Mouse (Mus musculus): ENCODE results near the gene Auts2.

The Auts2 gene

DNA sequence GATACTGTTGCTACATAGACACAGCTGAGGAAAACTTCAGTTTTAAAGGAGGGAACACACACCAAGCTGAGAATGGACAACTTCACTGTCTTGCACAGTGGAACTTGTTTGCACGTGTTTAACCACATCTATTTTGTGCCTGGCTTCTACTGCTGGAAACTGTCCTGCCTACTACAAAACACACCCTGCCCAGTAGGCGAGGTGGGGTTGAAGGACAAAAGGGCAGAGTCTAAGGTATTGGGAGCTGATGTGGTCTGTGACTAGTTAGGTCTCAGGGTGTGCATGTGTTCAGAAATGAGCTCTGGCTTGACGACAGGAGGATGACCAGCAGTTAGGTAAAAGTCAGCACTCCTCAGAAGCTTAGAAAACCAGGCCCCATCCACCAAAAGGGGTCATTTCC lies 636.8 kb downstream of the Auts2 start:
- no peak for DNase-seq (ENCODE audit: low read depth)

DNA sequence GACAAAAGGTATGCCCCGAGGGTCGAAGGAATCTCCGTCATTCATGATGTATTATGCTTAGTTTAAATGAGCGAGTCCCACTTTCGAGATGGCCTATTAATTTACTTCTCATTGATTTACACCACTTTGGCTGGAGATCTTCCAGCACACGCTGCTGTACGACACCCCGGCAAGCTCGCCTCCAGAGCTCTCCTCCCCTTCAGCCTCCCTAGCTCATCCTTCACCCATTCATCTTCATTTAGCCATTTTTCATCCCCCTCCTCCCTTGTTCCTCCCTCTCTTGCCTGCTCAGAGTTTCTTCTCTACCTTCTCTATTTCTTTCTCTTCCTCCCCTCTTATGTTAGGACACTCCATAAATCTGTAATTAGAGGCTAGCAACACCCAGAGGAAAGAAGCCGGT lies 638.7 kb downstream of the Auts2 start:
- DNase-seq (ENCODE audit: low read depth), result no peak

- DNase-seq (ENCODE audit: low read depth), result no peak
Measured at GRCm38 (mm10) chr5:131898048-131898638, 645.0 kb downstream of the Auts2 start.

DNA sequence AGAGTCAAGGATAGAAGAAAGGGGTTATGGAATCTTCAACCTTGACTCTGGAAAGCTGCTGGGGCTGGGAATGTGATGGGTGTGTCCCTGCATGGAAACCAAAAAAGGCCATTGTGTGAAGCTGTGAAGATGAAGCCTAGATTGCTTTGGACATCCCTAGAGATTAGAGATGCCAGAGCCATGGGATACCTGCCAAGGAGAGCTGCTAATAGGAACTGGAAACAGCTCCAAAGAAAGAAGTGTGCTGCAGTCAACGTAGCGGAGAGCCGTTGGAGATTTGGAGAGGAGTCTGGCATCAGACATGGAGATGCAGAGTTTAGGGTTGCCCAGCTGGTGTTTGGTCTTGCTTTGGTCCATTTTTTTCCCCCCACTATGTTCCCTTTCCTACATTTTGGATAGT lies 656.5 kb downstream of the Auts2 start:
- DNase-seq (ENCODE audit: low read depth), result no peak

DNA sequence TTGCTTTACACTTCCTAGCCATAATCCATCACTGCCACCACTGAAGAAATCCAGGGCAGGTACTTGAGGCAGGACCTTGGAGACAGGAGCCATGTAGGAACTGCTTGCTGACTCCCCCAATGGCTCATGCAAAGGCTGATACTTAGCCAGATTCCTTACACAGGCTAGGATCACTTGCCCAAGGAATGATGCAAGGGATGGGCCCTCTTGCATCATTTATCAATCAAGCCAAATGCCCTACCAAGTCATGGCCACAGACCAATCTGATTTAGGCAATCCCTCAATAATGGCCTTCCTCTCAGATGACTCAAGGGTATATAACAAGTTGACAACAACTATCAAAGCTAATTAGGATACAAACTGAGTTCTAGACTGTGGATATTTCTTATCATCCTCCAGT lies 666.6 kb downstream of the Auts2 start:
- DNase-seq (ENCODE audit: low read depth), result no peak

DNA sequence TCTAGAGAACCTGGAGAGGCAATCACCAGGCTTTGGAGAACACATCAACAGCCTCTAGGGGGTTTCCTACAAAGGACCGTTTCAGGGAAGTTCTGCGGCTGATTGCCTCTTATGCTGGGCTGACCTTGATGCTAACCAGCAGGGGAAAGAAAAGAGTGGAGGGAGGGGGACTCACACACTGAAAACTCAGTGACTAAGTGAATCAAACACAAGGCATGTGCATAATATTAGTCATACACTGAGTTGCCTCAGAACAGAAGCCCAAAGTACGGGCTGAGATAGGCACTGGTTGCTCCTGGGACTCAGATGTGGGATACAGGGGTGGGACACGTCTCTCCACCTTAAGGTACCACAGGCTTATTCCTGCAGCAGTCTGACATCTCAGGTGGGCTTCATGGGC lies 667.2 kb downstream of the Auts2 start:
- no peak for DNase-seq (ENCODE audit: low read depth)

GRCm38 (mm10) chr5:131873116-131873515 lies 670.0 kb downstream of the Auts2 start:
- no peak for DNase-seq (ENCODE audit: low read depth)

DNA sequence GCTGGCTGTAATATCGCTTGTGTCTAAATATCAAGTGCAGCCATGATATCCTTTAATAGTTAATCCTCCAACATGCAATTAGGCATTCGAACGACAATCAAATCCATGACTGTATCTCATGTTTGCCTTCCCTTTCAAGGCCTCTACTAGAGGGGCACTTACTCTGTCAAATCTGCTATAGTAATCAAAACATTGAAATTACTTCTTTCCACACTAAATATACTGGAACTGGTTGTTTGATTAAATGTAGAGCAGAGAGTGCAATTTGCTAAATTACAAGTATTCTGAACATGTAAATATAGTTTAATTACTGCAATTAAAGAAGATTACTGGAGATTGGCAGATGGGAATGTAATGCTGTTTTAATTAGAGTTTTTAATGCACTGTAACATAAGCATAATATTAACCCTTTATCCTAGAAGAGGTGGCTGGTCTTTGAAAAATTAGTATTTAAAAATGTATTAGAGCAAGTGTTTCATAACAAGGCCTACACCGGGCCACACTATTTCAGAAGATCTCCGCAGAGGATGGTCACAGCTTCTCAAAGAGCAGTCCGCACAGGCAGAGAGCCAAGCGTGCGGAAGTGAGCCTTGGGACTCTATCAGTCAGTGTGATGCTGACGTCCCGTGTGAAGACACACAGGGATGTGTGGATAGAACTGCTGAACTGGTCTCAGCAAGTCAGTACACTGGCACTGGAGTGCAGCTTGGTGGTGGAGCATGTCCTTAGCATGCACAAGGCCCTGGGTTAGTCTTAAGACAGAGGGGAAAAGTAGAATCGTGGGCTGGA lies 673.2 kb downstream of the Auts2 start:
- no peak for DNase-seq (ENCODE audit: low read depth)

- no peak for DNase-seq (ENCODE audit: low read depth)
Measured at GRCm38 (mm10) chr5:131865200-131865599, 677.9 kb downstream of the Auts2 start.

GRCm38 (mm10) chr5:131857976-131858375 lies 685.2 kb downstream of the Auts2 start:
- no peak for DNase-seq (ENCODE audit: low read depth)

DNA sequence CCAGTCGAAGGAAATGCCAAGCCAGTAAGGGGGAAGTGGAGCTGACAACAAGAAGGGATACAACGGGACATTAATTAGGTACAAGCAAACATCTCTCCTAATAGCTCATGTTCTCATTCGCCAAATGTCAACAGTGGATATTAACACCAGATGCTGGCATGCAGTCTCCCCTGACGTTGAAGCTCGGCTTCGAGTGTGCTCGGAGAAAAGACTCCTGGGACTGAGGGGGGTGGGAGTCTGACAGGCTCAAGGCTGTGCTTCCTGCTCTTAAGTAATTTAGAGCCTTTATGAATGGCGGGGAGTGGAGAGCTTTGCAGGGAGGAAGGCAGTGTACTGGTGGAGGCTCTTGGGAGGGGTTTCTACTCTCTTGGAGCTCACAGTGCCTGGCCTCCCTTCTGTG lies 687.8 kb downstream of the Auts2 start:
- no peak for DNase-seq (ENCODE audit: low read depth)

DNA sequence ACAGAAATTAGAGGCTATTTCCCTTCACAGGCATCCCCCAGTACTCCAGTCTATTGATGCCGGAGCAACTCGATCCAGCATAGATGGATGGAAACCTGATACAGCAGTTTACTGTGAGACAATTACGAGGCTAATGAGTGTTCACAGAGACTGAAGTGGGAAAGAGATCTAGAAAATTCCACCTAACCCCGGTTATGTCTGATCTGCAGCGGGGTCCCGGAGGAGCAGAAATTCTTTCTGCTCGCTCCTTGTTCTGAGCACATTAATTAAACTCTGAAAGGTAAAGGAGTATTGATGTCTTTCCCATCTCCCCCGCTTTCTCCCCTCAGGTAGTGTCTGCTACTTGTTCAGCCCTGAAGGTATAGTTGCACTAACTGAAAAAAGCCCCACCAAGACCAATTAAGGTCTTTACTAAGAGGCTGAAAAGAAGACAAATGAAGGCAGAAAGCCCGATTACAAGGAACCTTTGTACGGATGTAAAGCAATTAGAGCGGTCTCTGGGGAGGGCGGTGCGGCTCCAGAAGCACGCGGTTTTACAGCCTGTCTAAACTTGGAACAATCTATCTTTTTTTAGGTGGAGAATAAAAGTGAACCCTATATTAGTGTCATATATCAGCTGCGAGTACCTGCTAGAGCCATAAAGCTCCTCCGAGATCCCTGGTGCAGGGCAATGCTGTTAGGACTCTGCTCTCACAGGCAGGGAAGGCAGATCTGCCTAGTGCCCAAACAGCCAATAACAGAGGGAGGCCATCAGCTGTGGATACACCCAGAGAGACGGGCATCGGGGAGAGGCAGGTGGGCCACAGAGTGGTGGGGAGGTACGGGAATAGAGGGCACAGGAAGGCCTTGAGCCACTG lies 691.3 kb downstream of the Auts2 start:
- DNase-seq (ENCODE audit: low read depth), result no peak

- no peak for DNase-seq (ENCODE audit: low read depth)
Measured at GRCm38 (mm10) chr5:131850632-131851335, 692.4 kb downstream of the Auts2 start.

DNA sequence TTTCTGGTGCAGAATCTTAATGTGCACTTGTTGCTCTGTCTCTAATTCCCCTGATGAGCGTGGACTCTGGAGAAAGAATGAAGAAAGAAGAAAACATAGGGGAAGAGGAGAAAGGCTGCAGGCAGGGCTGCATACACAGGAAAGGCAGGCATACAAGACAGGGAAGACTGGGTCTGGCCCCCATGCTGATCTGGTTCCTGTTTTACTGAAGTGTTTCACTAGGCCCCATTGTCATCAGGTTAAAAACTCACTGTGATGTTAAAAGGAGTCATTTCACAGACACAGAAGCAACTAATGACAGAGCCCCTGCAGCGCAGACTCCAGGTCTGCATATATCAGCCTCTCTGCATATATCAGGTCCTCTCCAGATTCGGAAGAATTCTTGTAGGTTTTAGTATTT lies 693.5 kb downstream of the Auts2 start:
- DNase-seq (ENCODE audit: low read depth), result no peak

DNA sequence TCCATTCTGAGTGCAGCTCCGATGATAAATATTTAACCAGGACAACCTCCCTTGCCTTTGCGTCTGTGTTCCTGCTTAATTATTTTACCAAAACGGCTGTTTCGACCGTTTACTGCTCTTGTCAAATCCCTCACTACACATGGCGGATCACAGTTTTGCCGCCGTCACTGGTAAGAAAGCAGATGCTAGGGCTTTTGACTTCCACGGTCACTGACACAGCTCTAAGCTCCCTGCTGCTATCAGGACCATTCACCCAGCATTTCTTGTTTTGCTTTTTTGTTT lies 698.7 kb downstream of the Auts2 start:
- DNase-seq (ENCODE audit: low read depth), result no peak

- DNase-seq (ENCODE audit: low read depth), result no peak
Measured at GRCm38 (mm10) chr5:131843766-131844518, 699.2 kb downstream of the Auts2 start.

DNA sequence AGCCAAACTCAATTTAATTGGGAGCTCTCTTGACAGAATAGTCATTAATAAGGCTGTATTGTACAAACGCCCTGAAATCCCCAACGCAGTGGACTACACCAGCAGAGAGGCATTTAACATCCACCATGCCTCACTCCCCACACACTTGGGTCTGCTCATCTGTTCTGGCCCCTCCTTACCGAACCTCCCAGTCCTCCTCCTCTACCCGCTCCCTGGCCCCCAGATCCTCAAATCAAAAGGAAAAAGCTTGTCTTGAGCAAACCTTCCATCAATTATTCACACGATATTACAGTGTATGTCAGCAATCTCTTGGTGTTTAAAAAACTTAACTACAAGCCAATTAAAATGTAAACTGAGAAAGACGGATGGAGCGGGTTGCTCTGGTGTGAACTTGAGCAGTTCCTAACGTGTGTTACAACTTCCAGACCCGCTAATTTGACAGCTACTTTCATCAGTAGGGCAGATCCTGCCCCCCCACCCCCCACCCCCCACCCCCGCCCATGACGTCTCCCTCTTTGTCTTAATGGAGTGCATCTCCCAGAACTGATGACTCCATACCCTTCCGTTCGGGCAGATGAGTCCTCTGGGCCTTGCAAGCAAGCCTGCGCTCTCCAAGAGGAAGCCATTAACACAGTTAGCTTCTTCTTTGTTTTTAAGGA lies 703.4 kb downstream of the Auts2 start:
- DNase-seq (ENCODE audit: low read depth), result no peak

- DNase-seq (ENCODE audit: low read depth), result peak; percentile 3
Measured at GRCm38 (mm10) chr5:131839023-131839422, 704.1 kb downstream of the Auts2 start.

DNA sequence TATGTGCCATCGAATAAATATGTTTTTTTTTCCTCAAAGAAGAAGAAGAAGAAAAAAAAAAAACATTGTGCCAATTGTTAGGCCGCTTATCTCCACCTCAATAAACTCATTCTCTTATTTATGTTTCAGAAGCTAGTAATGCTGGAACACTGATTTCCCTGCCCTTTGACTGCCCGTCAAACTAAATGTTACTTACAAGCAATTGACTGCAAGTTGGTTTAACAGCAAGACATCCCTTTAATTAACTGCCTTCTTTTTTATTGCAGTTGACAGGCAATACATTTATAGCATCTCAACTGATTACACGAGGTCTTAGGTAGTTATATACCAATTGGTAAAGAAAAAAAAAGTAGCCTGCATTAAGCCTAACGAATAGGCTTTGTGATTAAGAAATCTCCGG lies 705.1 kb downstream of the Auts2 start:
- no peak for DNase-seq (ENCODE audit: low read depth)

DNA sequence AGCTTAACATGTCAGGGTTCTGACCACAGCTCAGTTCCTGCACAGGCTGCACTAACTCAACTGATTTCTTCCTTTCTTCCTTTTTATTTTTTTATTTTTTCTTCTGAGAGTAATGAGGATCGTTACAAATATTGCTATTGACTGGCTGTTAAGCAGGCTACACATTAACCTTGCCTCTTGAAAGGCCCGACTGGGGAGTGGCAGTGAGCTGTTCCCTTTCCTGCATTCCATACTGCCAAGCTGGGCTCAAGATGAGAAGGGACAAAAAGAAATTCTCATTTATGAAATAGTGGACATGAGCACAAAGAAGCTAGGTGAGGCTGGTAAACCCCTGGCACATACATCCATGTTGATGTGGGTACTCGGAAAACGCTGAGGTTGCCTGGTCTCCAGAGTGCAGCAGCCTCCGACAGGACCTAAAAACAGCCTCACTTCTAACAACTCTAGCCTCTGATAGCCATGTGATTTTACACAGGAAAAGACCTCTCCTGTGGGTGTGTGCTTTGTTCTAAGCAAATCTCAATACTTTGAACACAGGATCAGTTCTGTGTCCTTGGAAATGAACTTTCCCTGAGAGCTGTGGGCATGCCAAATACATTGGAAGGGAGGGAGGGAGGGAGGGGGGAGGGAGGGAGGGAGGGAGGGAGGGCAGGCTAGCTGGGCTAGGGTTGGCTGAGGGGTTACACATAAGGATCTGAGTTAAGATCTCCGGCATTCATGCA lies 707.0 kb downstream of the Auts2 start:
- no peak for DNase-seq (ENCODE audit: low read depth)

All from naive thymus-derived CD4-positive, alpha-beta T cell, adult 2 months (primary cell).